Mouse (Mus musculus): ENCODE measurements at regions not wholly inside any gene's neighbourhood (a gene's known extent, or its start where the extent isn't known, plus 50 kb on each side); places are given as distances from the start of the nearest gene placed in this dataset.

DNA sequence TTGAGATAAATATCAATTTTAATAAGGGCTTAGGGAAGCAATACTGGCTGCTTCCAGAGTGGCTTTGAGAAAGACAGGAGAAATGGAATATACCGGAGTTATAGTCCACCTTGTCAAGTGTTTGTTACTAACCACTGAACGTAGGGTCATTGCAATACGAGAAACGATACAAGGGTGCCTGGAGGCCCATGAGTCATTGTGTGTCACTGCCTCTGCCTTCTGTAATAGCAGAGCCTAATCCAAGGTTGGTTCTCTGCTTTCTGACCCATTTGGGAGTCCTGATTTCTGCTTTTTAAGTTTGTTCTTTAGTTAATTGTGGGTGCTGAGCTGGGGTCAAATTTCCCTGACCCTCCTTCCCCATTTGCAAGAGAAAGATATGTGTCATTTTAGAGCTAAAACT is 382.4 kb upstream of the Arglu1 start:
- Histone ChIP-seq H3K9me3 (no peaks in the 10 kb centered on the region), H3K27ac (replicated peaks) (no peak overlapping the region), H3K4me1 (no peaks in the 10 kb centered on the region), H3K27me3 (replicated peaks; ENCODE audit: low read depth, poor library complexity, severe bottlenecking) (no peaks in the 10 kb centered on the region), H3K4me3 (no peak overlapping the region), H3K36me3 (replicated peaks) (no peaks in the 10 kb centered on the region)
- 91% methylated on average over 4 of the region's 4 CpGs for WGBS
- no peak for DNase-seq (ENCODE audit: low spot score)

GRCm38 (mm10) chr8:9072286-9072685 is 382.0 kb upstream of the Arglu1 start:
- H3K4me1 ChIP-seq, result no peaks in the 10 kb centered on the region

GRCm38 (mm10) chr8:9070953-9071352 is 380.6 kb upstream of the Arglu1 start:
- Histone ChIP-seq H3K4me3 (no peak overlapping the region), H3K36me3 (replicated peaks) (no peaks in the 10 kb centered on the region), H3K27ac (replicated peaks) (no peak overlapping the region), H3K27me3 (replicated peaks; ENCODE audit: low read depth, poor library complexity, severe bottlenecking) (no peaks in the 10 kb centered on the region), H3K4me1 (no peaks in the 10 kb centered on the region), H3K9me3 (no peaks in the 10 kb centered on the region)
- no peak for DNase-seq (ENCODE audit: low spot score)
- 84% methylated on average over 6 of the region's 6 CpGs for WGBS

More at GRCm38 (mm10) chr8:9072286-9072685, 382.0 kb upstream of the Arglu1 start:
- Histone ChIP-seq H3K36me3 (replicated peaks) (no peaks in the 10 kb centered on the region), H3K27ac (replicated peaks) (no peak overlapping the region), H3K9me3 (no peaks in the 10 kb centered on the region), H3K4me3 (no peak overlapping the region), H3K27me3 (replicated peaks; ENCODE audit: low read depth, poor library complexity, severe bottlenecking) (no peaks in the 10 kb centered on the region)
- WGBS, result 76% methylated on average over 11 of the region's 11 CpGs
- no peak for DNase-seq (ENCODE audit: low spot score)

- H3K9me3 ChIP-seq, result no peaks in the 10 kb centered on the region
- no peak overlapping the region for H3K4me3 ChIP-seq
- DNase-seq (ENCODE audit: low spot score), result no peak
- H3K36me3 ChIP-seq (replicated peaks), result no peaks in the 10 kb centered on the region
- 76% methylated on average over 7 of the region's 7 CpGs for WGBS
- no peaks in the 10 kb centered on the region for H3K27me3 ChIP-seq (replicated peaks; ENCODE audit: low read depth, poor library complexity, severe bottlenecking)
- H3K27ac ChIP-seq (replicated peaks), result no peak overlapping the region
- H3K4me1 ChIP-seq, result no peaks in the 10 kb centered on the region
Measured at GRCm38 (mm10) chr8:9069845-9070244, 379.5 kb upstream of the Arglu1 start.

DNA sequence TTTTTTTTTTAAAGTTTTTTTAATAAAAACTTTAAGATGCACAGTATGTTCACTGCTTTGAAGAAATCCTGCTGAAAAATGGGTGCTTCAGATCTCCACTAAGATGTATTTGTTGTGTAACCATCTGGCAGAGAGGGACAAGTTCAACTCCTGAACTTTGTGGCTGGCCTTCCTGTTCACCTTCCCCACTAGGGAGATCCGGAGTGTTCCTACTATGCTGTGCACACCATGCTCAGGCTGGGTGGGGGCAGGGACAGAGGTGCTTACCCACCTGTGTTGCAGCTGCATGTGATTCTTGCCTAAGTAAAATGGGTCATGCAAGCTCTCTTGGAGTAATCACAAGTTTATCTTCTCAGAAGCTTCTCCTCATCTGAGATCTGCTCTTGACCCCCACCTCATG is 377.4 kb upstream of the Arglu1 start:
- 68% methylated on average over 1 of the region's 1 CpGs for WGBS
- Histone ChIP-seq H3K36me3 (replicated peaks) (no peaks in the 10 kb centered on the region), H3K27ac (replicated peaks) (no peak overlapping the region), H3K9me3 (no peaks in the 10 kb centered on the region), H3K4me3 (no peak overlapping the region), H3K4me1 (no peaks in the 10 kb centered on the region), H3K27me3 (replicated peaks; ENCODE audit: low read depth, poor library complexity, severe bottlenecking) (no peaks in the 10 kb centered on the region)
- no peak for DNase-seq (ENCODE audit: low spot score)

- no peaks in the 10 kb centered on the region for H3K9me3 ChIP-seq
- no peak overlapping the region for H3K4me3 ChIP-seq
- H3K36me3 ChIP-seq (replicated peaks), result no peaks in the 10 kb centered on the region
- DNase-seq (ENCODE audit: low spot score), result no peak
- no peaks in the 10 kb centered on the region for H3K27me3 ChIP-seq (replicated peaks; ENCODE audit: low read depth, poor library complexity, severe bottlenecking)
- H3K27ac ChIP-seq (replicated peaks), result no peak overlapping the region
- peaks cover 4% of the 10 kb centered on the region; the same call in 1 of the 2 replicates for H3K4me1 ChIP-seq
- WGBS, result 91% methylated on average over 6 of the region's 6 CpGs
Measured at GRCm38 (mm10) chr8:9060166-9060565, 369.8 kb upstream of the Arglu1 start.

GRCm38 (mm10) chr8:9055416-9055819 is 365.1 kb upstream of the Arglu1 start:
- Histone ChIP-seq H3K36me3 (replicated peaks) (no peaks in the 10 kb centered on the region), H3K27me3 (replicated peaks; ENCODE audit: low read depth, poor library complexity, severe bottlenecking) (0 out of 2 replicates have a peak, but pooled peaks cover 4% of the 10 kb centered on the region), H3K4me3 (no peak overlapping the region), H3K4me1 (peaks cover 9% of the 10 kb centered on the region; the same call in 1 of the 2 replicates), H3K9me3 (no peaks in the 10 kb centered on the region), H3K27ac (replicated peaks) (no peak overlapping the region)
- 72% methylated on average over 6 of the region's 6 CpGs for WGBS
- DNase-seq (ENCODE audit: low spot score), result no peak

GRCm38 (mm10) chr8:9054801-9055200 is 364.5 kb upstream of the Arglu1 start:
- WGBS, result 61% methylated on average over 4 of the region's 4 CpGs
- DNase-seq (ENCODE audit: low spot score), result no peak
- Histone ChIP-seq H3K27ac (replicated peaks) (no peak overlapping the region), H3K4me1 (peaks cover 9% of the 10 kb centered on the region; the same call in 1 of the 2 replicates), H3K9me3 (no peaks in the 10 kb centered on the region), H3K4me3 (no peak overlapping the region), H3K27me3 (replicated peaks; ENCODE audit: low read depth, poor library complexity, severe bottlenecking) (0 out of 2 replicates have a peak, but pooled peaks cover 4% of the 10 kb centered on the region), H3K36me3 (replicated peaks) (no peaks in the 10 kb centered on the region)

- DNase-seq (ENCODE audit: low spot score), result no peak
- H3K4me3 ChIP-seq, result no peak overlapping the region
- H3K27ac ChIP-seq (replicated peaks), result no peak overlapping the region
- H3K4me1 ChIP-seq, result peaks cover 9% of the 10 kb centered on the region; the same call in 1 of the 2 replicates
- no peaks in the 10 kb centered on the region for H3K9me3 ChIP-seq
- 88% methylated on average over 10 of the region's 10 CpGs for WGBS
- H3K36me3 ChIP-seq (replicated peaks), result no peaks in the 10 kb centered on the region
- H3K27me3 ChIP-seq (replicated peaks; ENCODE audit: low read depth, poor library complexity, severe bottlenecking), result 0 out of 2 replicates have a peak, but pooled peaks cover 4% of the 10 kb centered on the region
Measured at GRCm38 (mm10) chr8:9051699-9052098, 361.4 kb upstream of the Arglu1 start.

DNA sequence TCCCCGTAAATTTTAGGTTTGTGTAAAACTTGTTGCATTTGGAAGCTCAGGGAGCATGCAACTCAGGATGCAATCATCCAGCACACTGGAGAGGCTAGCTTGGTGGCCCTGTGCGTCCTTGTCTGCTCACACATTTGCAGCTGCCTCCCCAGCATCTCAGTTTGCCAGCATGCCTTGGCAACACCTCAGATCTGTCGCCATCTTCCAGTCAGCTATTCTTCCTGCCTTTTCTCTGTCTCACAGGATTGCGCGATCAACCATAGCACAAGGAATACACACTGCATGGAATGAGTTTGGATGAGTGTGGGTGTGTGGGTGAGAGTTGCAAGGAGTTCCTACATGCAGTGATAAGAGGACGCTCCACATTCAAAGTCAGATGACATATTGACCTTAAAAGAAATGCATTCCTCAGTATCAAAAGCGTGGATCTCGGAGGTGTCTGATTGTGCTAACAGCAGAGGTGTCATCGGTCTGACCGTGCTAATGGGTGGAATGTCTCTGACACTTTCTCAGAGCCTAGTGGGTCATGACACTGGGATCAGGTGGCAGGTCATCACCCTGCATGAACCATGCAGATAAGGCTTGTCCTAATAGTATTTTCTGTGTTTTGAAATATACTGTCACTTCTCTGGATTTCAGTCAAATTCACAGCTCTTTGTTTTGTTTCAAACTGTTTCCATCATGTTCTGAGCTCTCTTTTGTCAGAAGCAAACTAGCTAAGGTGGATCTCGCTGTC is 360.6 kb upstream of the Arglu1 start:
- peaks cover 9% of the 10 kb centered on the region; the same call in 1 of the 2 replicates for H3K4me1 ChIP-seq
- H3K27me3 ChIP-seq (replicated peaks; ENCODE audit: low read depth, poor library complexity, severe bottlenecking), result 0 out of 2 replicates have a peak, but pooled peaks cover 4% of the 10 kb centered on the region
- H3K4me3 ChIP-seq, result no peak overlapping the region
- H3K36me3 ChIP-seq (replicated peaks), result no peaks in the 10 kb centered on the region
- no peak overlapping the region for H3K27ac ChIP-seq (replicated peaks)
- no peaks in the 10 kb centered on the region for H3K9me3 ChIP-seq
- WGBS, result 84% methylated on average over 11 of the region's 11 CpGs
- DNase-seq (ENCODE audit: low spot score), result no peak

DNA sequence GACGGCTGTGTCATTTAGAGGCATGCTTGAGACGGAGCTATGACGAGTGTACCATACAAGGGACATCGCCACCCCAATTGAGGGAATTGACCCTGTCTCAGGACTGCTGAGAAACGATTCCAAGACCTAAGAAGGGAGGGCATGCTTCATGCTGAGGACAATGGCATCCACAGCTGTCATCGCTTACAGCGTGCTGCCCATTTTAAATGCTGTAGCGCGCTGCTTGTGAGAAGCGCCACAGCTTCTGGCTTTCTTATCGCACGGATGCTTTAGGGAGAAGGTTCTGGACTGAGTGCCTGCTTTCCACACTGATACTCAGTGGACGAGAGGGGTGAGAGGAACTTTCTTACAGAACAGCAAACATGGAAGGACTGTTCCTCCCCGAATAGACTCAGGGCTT is 357.8 kb upstream of the Arglu1 start:
- WGBS, result 88% methylated on average over 14 of the region's 14 CpGs
- H3K27me3 ChIP-seq (replicated peaks; ENCODE audit: low read depth, poor library complexity, severe bottlenecking), result 0 out of 2 replicates have a peak, but pooled peaks cover 4% of the 10 kb centered on the region
- no peak overlapping the region for H3K27ac ChIP-seq (replicated peaks)
- no peak for DNase-seq (ENCODE audit: low spot score)
- H3K36me3 ChIP-seq (replicated peaks), result no peaks in the 10 kb centered on the region
- H3K4me1 ChIP-seq, result no peaks in the 10 kb centered on the region
- no peaks in the 10 kb centered on the region for H3K9me3 ChIP-seq
- no peak overlapping the region for H3K4me3 ChIP-seq

GRCm38 (mm10) chr8:9042835-9043792 is 352.8 kb upstream of the Arglu1 start:
- Histone ChIP-seq H3K36me3 (replicated peaks) (no peaks in the 10 kb centered on the region), H3K4me3 (no peak overlapping the region), H3K27ac (replicated peaks) (no peak overlapping the region), H3K4me1 (no peaks in the 10 kb centered on the region), H3K27me3 (replicated peaks; ENCODE audit: low read depth, poor library complexity, severe bottlenecking) (no peaks in the 10 kb centered on the region), H3K9me3 (no peaks in the 10 kb centered on the region)
- DNase-seq (ENCODE audit: low spot score), result no peak
- 88% methylated on average over 10 of the region's 10 CpGs for WGBS

Measured in embryonic facial prominence, embryonic 10.5 days (tissue).